In genomic region chr10:40068595-40068994, GRCm38 (mm10) we compare ENCODE assay signal across 14 mouse cellular contexts. TPM values are rescaled to one million over a fixed set of nuclear protein-coding genes. Genes with fewer than 3 reads are reported as not detected.
DNase-seq lines count a peak whose midpoint lies in the region; ATAC-seq and TF ChIP-seq lines count a peak whose summit lies in the region.
"Had no signal": no experiment of that assay in that cellular context is flagged by ENCODE, and none has a peak within 500 bp of the region (broad histone marks: within the 10 kb centered on the region; RNA-seq: fewer than 3 reads in every experiment).

No protein-coding gene starts in this region.

- H3K4me1 ChIP-seq in bone marrow macrophage, adult 2 months (ENCODE audit: control insufficient read depth, insufficient read depth, low read length): peaks cover 32% of the 10 kb centered on the region
- peaks cover 25% of the 10 kb centered on the region for H3K4me1 ChIP-seq in limb, embryonic 14.5 days (ENCODE audit: control insufficient read depth, insufficient read depth, low read length)
- H3K4me1 ChIP-seq: forebrain, embryonic 15.5 days had no signal

- no peaks in the 10 kb centered on the region for H3K36me3 ChIP-seq in limb, embryonic 14.5 days (ENCODE audit: control insufficient read depth, insufficient read depth, low read length)
- H3K36me3 ChIP-seq: forebrain, embryonic 15.5 days; midbrain, embryonic 13.5 days had no signal

- 70% methylated on average over 10 of the region's 10 CpGs for WGBS in limb, embryonic 14.5 days

- no peak overlapping the region for H3K4me3 ChIP-seq in layer of hippocampus, adult 2 months
- H3K4me3 ChIP-seq in bone marrow macrophage, adult 2 months (ENCODE audit: insufficient read depth, low read length): no peak overlapping the region
- H3K4me3 ChIP-seq in limb, embryonic 14.5 days (replicated peaks; ENCODE audit: low read length): no peak overlapping the region
- H3K4me3 ChIP-seq: forebrain, embryonic 15.5 days; midbrain, embryonic 13.5 days had no signal

- peak overlapping the region; percentile 77 for H3K27ac ChIP-seq in layer of hippocampus, adult 2 months
- peak overlapping the region; percentile 80 for H3K27ac ChIP-seq in bone marrow macrophage, adult 2 months (ENCODE audit: insufficient read depth, low read depth, low read length)
- no peak overlapping the region for H3K27ac ChIP-seq in limb, embryonic 14.5 days (replicated peaks; ENCODE audit: low read depth, low read length)
- H3K27ac ChIP-seq: forebrain, embryonic 15.5 days; hindbrain, embryonic 14.5 days; midbrain, embryonic 13.5 days had no signal

- peak; percentile 28 for DNase-seq in gastrocnemius, adult 18-20 months (ENCODE audit: low spot score)
- DNase-seq in gastrocnemius, postnatal 14 days: no peak
- no peak for DNase-seq in layer of hippocampus, adult 2 months (ENCODE audit: low spot score in 2 of 2)
- DNase-seq in layer of hippocampus, postnatal 25 days (ENCODE audit: extremely low spot score in 1 of 2, low spot score in 1 of 2): no peak
- DNase-seq in limb, embryonic 14.5 days (ENCODE audit: low spot score): no peak
- DNase-seq in right cerebral cortex, postnatal 36 days (ENCODE audit: low spot score in 2 of 2): no peak
- DNase-seq in urinary bladder, postnatal 36 days (ENCODE audit: low spot score in 2 of 2): no peak
- DNase-seq: cerebellum, adult 11 months; thymus, postnatal 14 days had no signal

- H3K9me3 ChIP-seq in limb, embryonic 14.5 days (ENCODE audit: control insufficient read depth, low read length): no peaks in the 10 kb centered on the region
- H3K9me3 ChIP-seq: forebrain, embryonic 15.5 days; midbrain, embryonic 13.5 days had no signal

- H3K9ac ChIP-seq in limb, embryonic 14.5 days (ENCODE audit: low read depth, low read length, severe bottlenecking): no peak overlapping the region
- H3K9ac ChIP-seq: forebrain, embryonic 15.5 days; hindbrain, embryonic 14.5 days; midbrain, embryonic 13.5 days had no signal

- TF ChIP-seq POLR2A in bone marrow macrophage, adult 2 months (IDR thresholded peaks at IDR 0.05; ENCODE audit: borderline replicate concordance, low read depth, low read length): no peak
- TF ChIP-seq POLR2A in limb, embryonic 14.5 days (IDR thresholded peaks at IDR 0.05; ENCODE audit: borderline replicate concordance, extremely low read depth, insufficient read depth, insufficient read length): no peak

- intact Hi-C loops in gastrocnemius, postnatal 14 days (cut with DNase I; ENCODE audit: low total_unique reads): loop anchor here (10.0 kb wide), 1 partner anchor 66 kb away; no protein-coding TSS in a partner anchor

- H3K4me2 ChIP-seq in limb, embryonic 14.5 days (replicated peaks; ENCODE audit: low read depth, low read length, severe bottlenecking): no peak overlapping the region
- H3K4me2 ChIP-seq: forebrain, embryonic 15.5 days; hindbrain, embryonic 14.5 days; midbrain, embryonic 13.5 days had no signal

- no peak for TF ChIP-seq CTCF in layer of hippocampus, adult 2 months (conservative IDR thresholded peaks at IDR 0.05)
- no peak for TF ChIP-seq CTCF in bone marrow macrophage, adult 2 months (IDR thresholded peaks at IDR 0.05; ENCODE audit: low read depth, low read length)

- no peaks in the 10 kb centered on the region for H3K27me3 ChIP-seq in limb, embryonic 14.5 days (ENCODE audit: control insufficient read depth, insufficient read depth, low read length)
- H3K27me3 ChIP-seq: forebrain, embryonic 15.5 days; midbrain, embryonic 13.5 days had no signal

- ATAC-seq in limb, embryonic 14.5 days (ENCODE audit: low FRiP score, low read depth): 0 out of 2 replicates have a peak, but pooled peaks have one; percentile 46
- ATAC-seq: forebrain, embryonic 15.5 days; midbrain, embryonic 13.5 days had no signal

RNA-seq across cellular contexts. Expression of gene Mfsd4b1, which starts 43.5 kb away (rescaled TPM):
- total RNA-seq in gastrocnemius, adult 18-20 months (2021): 1 to 10 TPM; 2.0 to 2.2 TPM
- under 1 TPM; 0.39 to 0.60 TPM for total RNA-seq in gastrocnemius, postnatal 14 days (2021)
- total RNA-seq in layer of hippocampus, adult 2 months (2021): 1 to 10 TPM; 1.2 to 1.7 TPM
- total RNA-seq in layer of hippocampus, postnatal 25 days (2021): 1 to 10 TPM in 1 of 2 experiments, under 1 TPM in 1; 0.87 to 2.3 TPM
- polyA plus RNA-seq in bone marrow macrophage, adult 2 months (2012; ENCODE audit: insufficient read depth, insufficient read length, missing spikeins): not detected in 2 replicates
- 0.16 and 0.20 TPM in 2 replicates for polyA plus RNA-seq in limb, embryonic 14.5 days (2012; rRNA removed)
- polyA plus RNA-seq in limb, embryonic 14.5 days (2014; fragmentation: Nextera tagmentation; extraction: Ambion mirVana): 0.15 and 0.17 TPM in 2 replicates
- polyA plus RNA-seq: embryonic facial prominence, embryonic 11.5 days had no signal
